Mouse (Mus musculus): ENCODE data around the gene Asic3. TPM values are rescaled to one million over a fixed set of nuclear protein-coding genes. Genes with fewer than 3 reads are reported as not detected.
A peak's percentile ranks its signal among the peaks of the same experiment; 100 is the strongest.

Gene Asic3
- polyA plus RNA-seq, 1 experiment from 2014 or later, result 0.20 TPM

GRCm38 (mm10) chr5:24451264-24452029 is 38.3 kb downstream of the Asic3 start:
- 2% methylated on average over 66 of the region's 66 CpGs for WGBS
- peak; percentile 89 for DNase-seq (ENCODE audit: low spot score)
- Histone ChIP-seq H3K4me3 (peak overlapping the region; percentile 95), H3K36me3 (peaks cover 16% of the 10 kb centered on the region), H3K9me3 (no peaks in the 10 kb centered on the region), H3K27me3 (ENCODE audit: insufficient read depth, poor library complexity, severe bottlenecking) (peaks cover 24% of the 10 kb centered on the region; the same call in 1 of the 2 replicates), H3K27ac (peak overlapping the region; percentile 97), H3K4me1 (replicated peaks) (peaks cover 66% of the 10 kb centered on the region)

- DNase-seq (ENCODE audit: low spot score), result peak; percentile 52
- H3K27me3 ChIP-seq (ENCODE audit: insufficient read depth, poor library complexity, severe bottlenecking), result peaks cover 24% of the 10 kb centered on the region; the same call in 1 of the 2 replicates
- no peaks in the 10 kb centered on the region for H3K9me3 ChIP-seq
- peaks cover 61% of the 10 kb centered on the region for H3K4me1 ChIP-seq (replicated peaks)
- peak within 1 kb of the TSS; percentile 97 for H3K27ac ChIP-seq
- peaks cover 21% of the 10 kb centered on the region for H3K36me3 ChIP-seq
- H3K4me3 ChIP-seq, result peak within 1 kb of the TSS; percentile 95
- WGBS, result under 1% methylated on average over 85 of the region's 85 CpGs
Measured at GRCm38 (mm10) chr5:24452030-24452690, 39.0 kb downstream of the Asic3 start, which contains the start of gene Agap3. TSS of gene Agap3 (plus strand) at chr5:24452177.

DNA sequence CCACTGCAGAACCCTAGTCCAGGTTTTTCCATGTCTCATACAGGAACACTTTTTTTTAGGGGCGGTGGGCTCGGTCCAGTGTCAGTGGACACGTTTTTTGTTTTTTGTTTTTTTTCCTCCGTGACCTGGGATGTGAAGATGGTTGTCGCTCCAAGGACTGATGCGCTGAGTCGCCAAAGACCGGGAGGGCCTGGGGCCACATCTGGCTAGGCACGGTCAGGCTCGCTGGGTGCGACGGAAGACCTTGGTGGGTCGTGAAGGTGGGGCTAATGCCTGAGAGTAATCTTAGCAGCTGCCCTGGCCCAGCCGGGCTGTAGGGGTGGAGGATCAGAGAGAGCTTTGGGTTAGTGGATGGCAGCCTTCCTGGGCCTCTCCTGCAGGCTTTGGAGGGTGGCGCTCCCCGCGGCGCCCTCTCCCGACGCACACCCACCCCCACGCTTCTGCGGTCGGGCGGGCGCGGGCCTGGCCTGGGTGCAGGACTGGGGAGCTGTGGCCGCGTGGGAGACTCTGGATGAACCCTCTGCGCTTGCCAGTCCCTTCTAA is 39.6 kb downstream of the Asic3 start:
- DNase-seq (ENCODE audit: low spot score), result peak; percentile 40
- Histone ChIP-seq H3K4me1 (replicated peaks) (peaks cover 55% of the 10 kb centered on the region), H3K27me3 (ENCODE audit: insufficient read depth, poor library complexity, severe bottlenecking) (peaks cover 24% of the 10 kb centered on the region; the same call in 1 of the 2 replicates), H3K4me3 (peak overlapping the region; percentile 95), H3K9me3 (no peaks in the 10 kb centered on the region), H3K27ac (peak overlapping the region; percentile 97), H3K36me3 (peaks cover 27% of the 10 kb centered on the region)
- WGBS, result under 1% methylated on average over 29 of the region's 29 CpGs

- Histone ChIP-seq H3K36me3 (peaks cover 33% of the 10 kb centered on the region), H3K9me3 (no peaks in the 10 kb centered on the region), H3K27ac (peak overlapping the region; percentile 97), H3K27me3 (ENCODE audit: insufficient read depth, poor library complexity, severe bottlenecking) (peaks cover 24% of the 10 kb centered on the region; the same call in 1 of the 2 replicates), H3K4me1 (replicated peaks) (peaks cover 50% of the 10 kb centered on the region), H3K4me3 (peak overlapping the region; percentile 95)
- peak; percentile 65 for DNase-seq (ENCODE audit: low spot score)
- WGBS, result 8% methylated on average over 5 of the region's 5 CpGs
Measured at GRCm38 (mm10) chr5:24453283-24453984, 40.2 kb downstream of the Asic3 start.

DNA sequence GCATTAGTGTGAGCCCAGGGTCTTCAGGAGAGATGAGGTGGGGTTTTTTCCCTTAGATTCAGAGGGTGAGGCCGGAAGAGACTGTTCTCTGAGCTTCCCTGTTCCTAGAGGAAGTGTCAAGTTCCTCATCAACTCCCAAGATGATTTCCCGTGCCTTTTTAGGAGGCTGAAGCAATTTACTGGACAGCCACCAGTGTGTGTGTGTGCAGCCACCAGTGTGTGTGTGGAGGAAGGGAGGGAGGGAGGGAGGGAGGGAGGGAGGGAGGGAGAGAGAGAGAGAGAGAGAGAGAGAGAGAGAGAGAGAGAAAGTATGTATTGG is 40.8 kb downstream of the Asic3 start:
- Histone ChIP-seq H3K27me3 (ENCODE audit: insufficient read depth, poor library complexity, severe bottlenecking) (peaks cover 19% of the 10 kb centered on the region; the same call in 1 of the 2 replicates), H3K27ac (peak overlapping the region; percentile 97), H3K36me3 (peaks cover 38% of the 10 kb centered on the region), H3K4me1 (replicated peaks) (peaks cover 50% of the 10 kb centered on the region), H3K4me3 (peak overlapping the region; percentile 95), H3K9me3 (no peaks in the 10 kb centered on the region)
- no peak for DNase-seq (ENCODE audit: low spot score)
- WGBS, result 24% methylated on average over 2 of the region's 2 CpGs

GRCm38 (mm10) chr5:24455076-24455475 is 41.9 kb downstream of the Asic3 start:
- peak overlapping the region; percentile 97 for H3K27ac ChIP-seq
- H3K36me3 ChIP-seq, result peaks cover 45% of the 10 kb centered on the region
- 54% methylated on average over 3 of the region's 3 CpGs for WGBS
- H3K9me3 ChIP-seq, result no peaks in the 10 kb centered on the region
- peaks cover 50% of the 10 kb centered on the region for H3K4me1 ChIP-seq (replicated peaks)
- H3K4me3 ChIP-seq, result peak overlapping the region; percentile 95
- DNase-seq (ENCODE audit: low spot score), result no peak
- H3K27me3 ChIP-seq (ENCODE audit: insufficient read depth, poor library complexity, severe bottlenecking), result peaks cover 9% of the 10 kb centered on the region; the same call in 1 of the 2 replicates

- peaks cover 50% of the 10 kb centered on the region for H3K4me1 ChIP-seq (replicated peaks)
- peaks cover 50% of the 10 kb centered on the region for H3K36me3 ChIP-seq
- no peaks in the 10 kb centered on the region for H3K9me3 ChIP-seq
- peak overlapping the region; percentile 95 for H3K4me3 ChIP-seq
- peaks cover 3% of the 10 kb centered on the region; the same call in 1 of the 2 replicates for H3K27me3 ChIP-seq (ENCODE audit: insufficient read depth, poor library complexity, severe bottlenecking)
- WGBS, result 59% methylated on average over 7 of the region's 7 CpGs
- peak overlapping the region; percentile 97 for H3K27ac ChIP-seq
- DNase-seq (ENCODE audit: low spot score), result no peak
Measured at GRCm38 (mm10) chr5:24455613-24456012, 42.4 kb downstream of the Asic3 start.

GRCm38 (mm10) chr5:24466762-24467161 is 53.6 kb downstream of the Asic3 start:
- no peak for DNase-seq (ENCODE audit: low spot score)
- H3K9me3 ChIP-seq, result no peaks in the 10 kb centered on the region
- peaks cover under 1% of the 10 kb centered on the region; the same call in 1 of the 2 replicates for H3K27me3 ChIP-seq (ENCODE audit: insufficient read depth, poor library complexity, severe bottlenecking)
- peaks cover 41% of the 10 kb centered on the region for H3K4me1 ChIP-seq (replicated peaks)
- H3K27ac ChIP-seq, result peak overlapping the region; percentile 1; the same call in 1 of the 2 replicates
- no peak overlapping the region for H3K4me3 ChIP-seq
- peaks cover 14% of the 10 kb centered on the region for H3K36me3 ChIP-seq
- WGBS, result 29% methylated on average over 12 of the region's 12 CpGs

Other genes with a start within 250 kb of the Asic3 start
- 18.4 and 21.0 TPM in 2 replicates for gene Nupl2, start 248.4 kb upstream of the Asic3 start, polyA plus RNA-seq (2016; fragmentation: Nextera tagmentation; extraction: Ambion mirVana)
- gene Kcnh2, start 61.8 kb upstream of the Asic3 start, polyA plus RNA-seq (2016; fragmentation: Nextera tagmentation; extraction: Ambion mirVana), result 32.4 and 33.9 TPM in 2 replicates
- 8.3 and 9.7 TPM in 2 replicates for gene Nos3, start 48.6 kb upstream of the Asic3 start, polyA plus RNA-seq (2016; fragmentation: Nextera tagmentation; extraction: Ambion mirVana)
- 0.21 and 0.75 TPM in 2 replicates for gene Atg9b, start 21.2 kb upstream of the Asic3 start, polyA plus RNA-seq (2016; fragmentation: Nextera tagmentation; extraction: Ambion mirVana)
- gene Abcb8, start 19.7 kb upstream of the Asic3 start, polyA plus RNA-seq (2016; fragmentation: Nextera tagmentation; extraction: Ambion mirVana), result 54.5 and 55.3 TPM in 2 replicates
- gene Cdk5, start 10.1 kb downstream of the Asic3 start, polyA plus RNA-seq (2016; fragmentation: Nextera tagmentation; extraction: Ambion mirVana), result 46.4 and 61.4 TPM in 2 replicates
- 33.5 and 39.7 TPM in 2 replicates for gene Slc4a2, start 10.4 kb downstream of the Asic3 start, polyA plus RNA-seq (2016; fragmentation: Nextera tagmentation; extraction: Ambion mirVana)
- gene Fastk, start 31.9 kb downstream of the Asic3 start, polyA plus RNA-seq (2016; fragmentation: Nextera tagmentation; extraction: Ambion mirVana), result 114 and 127 TPM in 2 replicates
- gene Tmub1, start 34.5 kb downstream of the Asic3 start, polyA plus RNA-seq (2016; fragmentation: Nextera tagmentation; extraction: Ambion mirVana), result 32.7 and 38.4 TPM in 2 replicates
- gene Agap3, start 38.8 kb downstream of the Asic3 start, polyA plus RNA-seq (2016; fragmentation: Nextera tagmentation; extraction: Ambion mirVana), result 31.9 and 36.5 TPM in 2 replicates
- 1.3 and 1.5 TPM in 2 replicates for gene Gbx1, start 113.8 kb downstream of the Asic3 start, polyA plus RNA-seq (2016; fragmentation: Nextera tagmentation; extraction: Ambion mirVana)
- gene Asb10, start 127.6 kb downstream of the Asic3 start, polyA plus RNA-seq (2016; fragmentation: Nextera tagmentation; extraction: Ambion mirVana), result 0.17 TPM in 1 of 2 replicates, not detected in the other
- 0.07 and 0.10 TPM in 2 replicates for gene 4931409K22Rik, start 143.4 kb downstream of the Asic3 start, polyA plus RNA-seq (2016; fragmentation: Nextera tagmentation; extraction: Ambion mirVana)
- gene Abcf2, start 164.1 kb downstream of the Asic3 start, polyA plus RNA-seq (2016; fragmentation: Nextera tagmentation; extraction: Ambion mirVana), result 125 and 159 TPM in 2 replicates
- 16.5 and 19.3 TPM in 2 replicates for gene Chpf2, start 173.3 kb downstream of the Asic3 start, polyA plus RNA-seq (2016; fragmentation: Nextera tagmentation; extraction: Ambion mirVana)
- 22.8 and 35.7 TPM in 2 replicates for gene Smarcd3, start 211.0 kb downstream of the Asic3 start, polyA plus RNA-seq (2016; fragmentation: Nextera tagmentation; extraction: Ambion mirVana)